Mouse (Mus musculus) brain, embryonic 14.5 days (tissue): ENCODE results near the gene Kcnj10.

Experiments
- CTCF ChIP-seq: fragments of 200-500 bp; IDR thresholded peaks from 2 replicates; pipeline ENCODE4 v1.5.1; 2012; ENCODE audit warnings: inconsistent platforms, mild to moderate bottlenecking, moderate library complexity, borderline replicate concordance; ENCODE audit not compliant: insufficient read depth, insufficient read length; ENCODE audit errors: extremely low read depth
- POLR2A ChIP-seq: fragments of 200-500 bp; IDR thresholded peaks from 2 replicates; pipeline ENCODE4 v1.6.1; 2012; ENCODE audit warnings: mild to moderate bottlenecking, inconsistent platforms, borderline replicate concordance; ENCODE audit not compliant: poor library complexity, insufficient read depth, insufficient read length, severe bottlenecking; ENCODE audit errors: extremely low read depth

DNA sequence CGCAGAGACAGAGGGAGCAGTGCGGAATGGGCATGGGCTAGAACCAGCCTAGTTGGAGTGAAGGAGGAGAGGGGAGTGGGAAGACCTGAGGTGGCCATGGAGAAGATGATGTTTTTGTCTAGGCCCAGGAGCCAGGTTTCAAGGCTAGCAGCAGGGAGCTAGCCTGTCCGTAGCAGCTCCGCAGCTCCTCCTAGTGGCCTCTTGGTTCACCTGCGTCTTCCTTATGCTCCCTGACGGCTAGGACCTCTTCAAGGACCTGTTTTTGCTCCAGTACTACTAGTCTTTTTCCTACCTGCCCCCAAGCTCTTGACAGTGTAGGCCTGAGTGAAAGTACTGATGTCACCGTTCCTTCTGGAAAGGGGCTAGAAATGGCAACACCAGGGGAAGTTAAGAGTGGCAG lies 16.3 kb upstream of the Kcnj10 start:
- TF ChIP-seq POLR2A: no peak
- TF ChIP-seq CTCF: peak; percentile 97
